Mouse (Mus musculus) urinary bladder, postnatal 25 days (tissue): ENCODE measurements around the gene Vsnl1.

Experiments
- DNase-seq: peaks from one replicate; pipeline ENCODE4 v3.0.0; 2022; ENCODE audit warnings: low spot score

The Vsnl1 gene

GRCm38 (mm10) chr12:11277207-11277606, 159.2 kb downstream of the Vsnl1 start:
- DNase-seq: no peak

- no peak for DNase-seq
These were observed 159.8 kb downstream of the Vsnl1 start for GRCm38 (mm10) chr12:11276632-11277031.
